Mouse (Mus musculus) MEL (cell line): Measurements from ENCODE around the gene Znrf1. TPM values are rescaled to one million over a fixed set of nuclear protein-coding genes. Genes with fewer than 3 reads are reported as not detected.

Experiments used
- DNase-seq: peaks from one replicate; pipeline ENCODE4 v3.0.0; 2011; ENCODE audit warnings: low read depth, low spot score
- H3K27ac ChIP-seq: 2 replicates; pipeline ENCODE4 v1.5.1; 2012; ENCODE audit warnings: low read depth, mild to moderate bottlenecking, control low read depth, low read length, moderate library complexity; ENCODE audit not compliant: control insufficient read depth
- H3K27me3 ChIP-seq, 2 experiments: fragments of 150-350 bp in 1 of 2; sonication (generic) in 1 of 2; 2 replicates each; pipeline ENCODE4 v1.6.1; 2012; ENCODE audit warnings: low read length in 2 of 2, mild to moderate bottlenecking in 2 of 2, improper control_type of control experiment in 1 of 2, moderate library complexity in 1 of 2; ENCODE audit not compliant: insufficient read depth in 2 of 2, control insufficient read depth in 1 of 2
- H3K36me3 ChIP-seq, 2 experiments: 2 replicates each; pipeline ENCODE4 v1.6.1; 2012 to 2014; ENCODE audit warnings: low read length in 2 of 2, improper control_type of control experiment in 1 of 2, inconsistent platforms in 1 of 2, mild to moderate bottlenecking in 1 of 2; ENCODE audit not compliant: insufficient read depth in 2 of 2, control insufficient read depth in 1 of 2
- H3K4me1 ChIP-seq, 2 experiments: fragments of 150-350 bp in 1 of 2; sonication (generic) in 1 of 2; 2 replicates each; pipeline ENCODE4 v1.6.1; 2012; ENCODE audit warnings: low read length in 2 of 2, improper control_type of control experiment in 1 of 2, mild to moderate bottlenecking in 1 of 2; ENCODE audit not compliant: insufficient read depth in 2 of 2, control insufficient read depth in 1 of 2
- H3K4me3 ChIP-seq, 2 experiments: fragments of 150-350 bp in 1 of 2; sonication (generic) in 1 of 2; 2 replicates each; pipeline ENCODE4 v1.5.1; 2012; ENCODE audit warnings: low read depth in 2 of 2, low read length in 2 of 2, mild to moderate bottlenecking in 2 of 2, moderate library complexity in 2 of 2, control low read depth in 1 of 2, improper control_type of control experiment in 1 of 2; ENCODE audit not compliant: control insufficient read depth in 1 of 2, insufficient read depth in 1 of 2
- H3K79me2 ChIP-seq: 2 replicates; pipeline ENCODE4 v1.6.1; 2012; ENCODE audit warnings: mild to moderate bottlenecking, low read length, moderate library complexity; ENCODE audit not compliant: control insufficient read depth, poor library complexity, insufficient read depth
- H3K9ac ChIP-seq: 2 replicates; pipeline ENCODE4 v1.6.1; 2012; ENCODE audit warnings: low read depth, mild to moderate bottlenecking, control low read depth, low read length, moderate library complexity; ENCODE audit not compliant: control insufficient read depth, poor library complexity, severe bottlenecking
- H3K9me3 ChIP-seq: fragments of 150-350 bp; sonication (generic); replicated peaks from 2 replicates; pipeline ENCODE4 v1.6.1; 2012; ENCODE audit warnings: mild to moderate bottlenecking, low read length, improper control_type of control experiment, moderate library complexity; ENCODE audit not compliant: insufficient read depth
- BHLHE40 ChIP-seq: IDR thresholded peaks from 2 replicates; pipeline ENCODE4 v1.6.1; 2012; ENCODE audit warnings: low read depth, mild to moderate bottlenecking, inconsistent platforms, low read length, improper control_type of control experiment, borderline replicate concordance
- CHD1 ChIP-seq: IDR thresholded peaks from 2 replicates; pipeline ENCODE4 v1.6.1; 2012; ENCODE audit warnings: low read depth, mild to moderate bottlenecking, inconsistent platforms, low read length, improper control_type of control experiment
- CHD2 ChIP-seq: IDR thresholded peaks from 2 replicates; pipeline ENCODE4 v1.6.1; 2011; ENCODE audit warnings: low read length, improper control_type of control experiment
- CTCF ChIP-seq, 3 experiments: IDR thresholded peaks in 2 of 3; conservative IDR thresholded peaks in 1 of 3; 2 replicates each; pipeline ENCODE4 v1.5.1; 2011 to 2012; ENCODE audit warnings: low read length in 3 of 3, low read depth in 2 of 3, mild to moderate bottlenecking in 2 of 3, improper control_type of control experiment in 1 of 3, inconsistent platforms in 1 of 3, mixed read lengths in 1 of 3, moderate library complexity in 1 of 3; ENCODE audit not compliant: control insufficient read depth in 1 of 3, insufficient read depth in 1 of 3, poor library complexity in 1 of 3, severe bottlenecking in 1 of 3
- E2F4 ChIP-seq: IDR thresholded peaks from 2 replicates; pipeline ENCODE4 v1.6.1; 2011; ENCODE audit warnings: low read depth, low read length, improper control_type of control experiment, borderline replicate concordance
- ELF1 ChIP-seq: IDR thresholded peaks from 2 replicates; pipeline ENCODE4 v1.6.1; 2014; ENCODE audit warnings: low read depth, mild to moderate bottlenecking, inconsistent platforms, low read length, improper control_type of control experiment, moderate library complexity
- EP300 ChIP-seq, 2 experiments: IDR thresholded peaks; 2 replicates each; pipeline ENCODE4 v1.6.1; 2011; ENCODE audit warnings: improper control_type of control experiment in 2 of 2, low read length in 2 of 2, low read depth in 1 of 2, mild to moderate bottlenecking in 1 of 2
- ETS1 ChIP-seq: IDR thresholded peaks from 2 replicates; pipeline ENCODE4 v1.6.1; 2012; ENCODE audit warnings: low read depth, mild to moderate bottlenecking, inconsistent platforms, low read length, improper control_type of control experiment, moderate library complexity
- GABPA ChIP-seq: IDR thresholded peaks from 2 replicates; pipeline ENCODE4 v1.6.1; 2012; ENCODE audit warnings: low read depth, mild to moderate bottlenecking, inconsistent platforms, low read length, improper control_type of control experiment, moderate library complexity
- GATA1 ChIP-seq: IDR thresholded peaks from 2 replicates; pipeline ENCODE4 v1.6.1; 2011; ENCODE audit warnings: low read depth, low read length, improper control_type of control experiment
- HCFC1 ChIP-seq: IDR thresholded peaks from 2 replicates; pipeline ENCODE4 v1.6.1; 2012; ENCODE audit warnings: low read depth, mild to moderate bottlenecking, inconsistent platforms, low read length, improper control_type of control experiment, moderate library complexity
- KAT2A ChIP-seq: conservative IDR thresholded peaks from 2 replicates; pipeline ENCODE4 v1.6.1; 2012; ENCODE audit warnings: low read depth, low read length, improper control_type of control experiment, inconsistent platforms
- MAFK ChIP-seq: IDR thresholded peaks from 2 replicates; pipeline ENCODE4 v1.6.1; 2011; ENCODE audit warnings: low read depth, mild to moderate bottlenecking, low read length, improper control_type of control experiment, borderline replicate concordance
- MAX ChIP-seq: IDR thresholded peaks from 2 replicates; pipeline ENCODE4 v1.6.1; 2011; ENCODE audit warnings: low read length, improper control_type of control experiment
- MAZ ChIP-seq: IDR thresholded peaks from 2 replicates; pipeline ENCODE4 v1.6.1; 2012; ENCODE audit warnings: low read depth, mild to moderate bottlenecking, inconsistent platforms, low read length, improper control_type of control experiment
- MEF2A ChIP-seq: IDR thresholded peaks from 2 replicates; pipeline ENCODE4 v1.6.1; 2014; ENCODE audit warnings: low read depth, mild to moderate bottlenecking, inconsistent platforms, low read length, improper control_type of control experiment; ENCODE audit not compliant: poor library complexity, insufficient replicate concordance, severe bottlenecking; ENCODE audit errors: extremely low read depth
- MXI1 ChIP-seq: IDR thresholded peaks from 2 replicates; pipeline ENCODE4 v1.6.1; 2011; ENCODE audit warnings: mild to moderate bottlenecking, low read depth, low read length, improper control_type of control experiment
- MYB ChIP-seq: IDR thresholded peaks from 2 replicates; pipeline ENCODE4 v1.6.1; 2011; ENCODE audit warnings: mild to moderate bottlenecking, low read depth, low read length, improper control_type of control experiment
- MYC ChIP-seq: IDR thresholded peaks from 2 replicates; pipeline ENCODE4 v1.6.1; 2011; ENCODE audit warnings: low read depth, mild to moderate bottlenecking, low read length, improper control_type of control experiment, moderate library complexity
- NELFE ChIP-seq: IDR thresholded peaks from 2 replicates; pipeline ENCODE4 v1.6.1; 2011; ENCODE audit warnings: low read depth, low read length, improper control_type of control experiment
- POLR2A ChIP-seq, 2 experiments: IDR thresholded peaks; 2 replicates each; pipeline ENCODE4 v1.6.1; 2011 to 2012; ENCODE audit warnings: low read length in 2 of 2, mild to moderate bottlenecking in 2 of 2, control low read depth in 1 of 2, improper control_type of control experiment in 1 of 2, low read depth in 1 of 2, moderate library complexity in 1 of 2; ENCODE audit not compliant: control insufficient read depth in 1 of 2, insufficient read depth in 1 of 2, poor library complexity in 1 of 2
- POLR2AphosphoS2 ChIP-seq: IDR thresholded peaks from 2 replicates; pipeline ENCODE4 v1.6.1; 2011; ENCODE audit warnings: low read length, improper control_type of control experiment
- POLR2AphosphoS5 ChIP-seq: IDR thresholded peaks from 2 replicates; pipeline ENCODE4 v1.6.1; 2012; ENCODE audit warnings: low read depth, borderline replicate concordance, mild to moderate bottlenecking, inconsistent platforms, low read length, moderate library complexity, mixed read lengths
- RAD21 ChIP-seq: IDR thresholded peaks from 2 replicates; pipeline ENCODE4 v1.6.1; 2011; ENCODE audit warnings: mild to moderate bottlenecking, low read depth, low read length, improper control_type of control experiment
- RCOR1 ChIP-seq: IDR thresholded peaks from 2 replicates; pipeline ENCODE4 v1.6.1; 2012; ENCODE audit warnings: low read depth, mild to moderate bottlenecking, inconsistent platforms, low read length, improper control_type of control experiment
- SIN3A ChIP-seq: IDR thresholded peaks from 2 replicates; pipeline ENCODE4 v1.6.1; 2012; ENCODE audit warnings: low read length, improper control_type of control experiment, inconsistent platforms
- SMC3 ChIP-seq: IDR thresholded peaks from 2 replicates; pipeline ENCODE4 v1.6.1; 2011; ENCODE audit warnings: low read depth, low read length, improper control_type of control experiment
- TAL1 ChIP-seq: IDR thresholded peaks from 2 replicates; pipeline ENCODE4 v1.6.1; 2012; ENCODE audit warnings: mild to moderate bottlenecking, inconsistent platforms, low read length, moderate library complexity, mixed read lengths
- TBP ChIP-seq: IDR thresholded peaks from 2 replicates; pipeline ENCODE4 v1.8.0; 2011; ENCODE audit warnings: low read depth, low read length, improper control_type of control experiment
- TCF12 ChIP-seq: IDR thresholded peaks from 2 replicates; pipeline ENCODE4 v1.6.1; 2014; ENCODE audit warnings: low read depth, mild to moderate bottlenecking, inconsistent platforms, low read length, improper control_type of control experiment, moderate library complexity
- UBTF ChIP-seq: IDR thresholded peaks from 2 replicates; pipeline ENCODE4 v1.6.1; 2012; ENCODE audit warnings: low read depth, mild to moderate bottlenecking, inconsistent platforms, low read length, improper control_type of control experiment, moderate library complexity, borderline replicate concordance; ENCODE audit not compliant: insufficient read depth
- USF1 ChIP-seq: IDR thresholded peaks from 2 replicates; pipeline ENCODE4 v1.6.1; 2014; ENCODE audit warnings: low read depth, mild to moderate bottlenecking, inconsistent platforms, low read length, improper control_type of control experiment, moderate library complexity
- USF2 ChIP-seq, 2 experiments: IDR thresholded peaks; 2 replicates each; pipeline ENCODE4 v1.6.1; 2011 to 2012; ENCODE audit warnings: improper control_type of control experiment in 2 of 2, low read length in 2 of 2, borderline replicate concordance in 1 of 2, inconsistent platforms in 1 of 2, low read depth in 1 of 2, mild to moderate bottlenecking in 1 of 2; ENCODE audit not compliant: insufficient read depth in 1 of 2
- ZC3H11A ChIP-seq: IDR thresholded peaks from 2 replicates; pipeline ENCODE4 v1.6.1; 2012; ENCODE audit warnings: low read depth, mild to moderate bottlenecking, inconsistent platforms, low read length, improper control_type of control experiment
- ZKSCAN1 ChIP-seq: IDR thresholded peaks from 2 replicates; pipeline ENCODE4 v1.6.1; 2012; ENCODE audit warnings: low read depth, mild to moderate bottlenecking, inconsistent platforms, low read length, improper control_type of control experiment, moderate library complexity
- ZMIZ1 ChIP-seq: IDR thresholded peaks from 2 replicates; pipeline ENCODE4 v1.6.1; 2012; ENCODE audit warnings: low read depth, mild to moderate bottlenecking, inconsistent platforms, low read length, improper control_type of control experiment, moderate library complexity
- ZNF384 ChIP-seq: IDR thresholded peaks from 2 replicates; pipeline ENCODE4 v1.6.1; 2012; ENCODE audit warnings: low read depth, mild to moderate bottlenecking, inconsistent platforms, low read length, improper control_type of control experiment
- polyA plus RNA-seq, 2 experiments: library from polyadenylated mRNA; stranded (reverse) in 1 of 2; unstranded in 1 of 2; fragments of >175 nt in 1 of 2; fragments of >200 nt in 1 of 2; gene quantifications; 2 replicates each; pipeline versions ENCODE4 v1.2.1 to v1.2.4; 2012; ENCODE audit warnings: low replicate concordance in 2 of 2, low read depth in 1 of 2; ENCODE audit not compliant: insufficient read length in 2 of 2, insufficient read depth in 1 of 2, missing spikeins in 1 of 2
- total RNA-seq: library from RNA; depleted of rRNA; stranded (reverse); fragments of 300-350 nt; gene quantifications from 2 replicates; pipeline ENCODE4 v1.2.3, GENCODE M21; 2012

Gene Znrf1
- total and polyA plus RNA-seq, 3 experiments: 18.4 to 36.0 TPM; not detected in 1

DNA sequence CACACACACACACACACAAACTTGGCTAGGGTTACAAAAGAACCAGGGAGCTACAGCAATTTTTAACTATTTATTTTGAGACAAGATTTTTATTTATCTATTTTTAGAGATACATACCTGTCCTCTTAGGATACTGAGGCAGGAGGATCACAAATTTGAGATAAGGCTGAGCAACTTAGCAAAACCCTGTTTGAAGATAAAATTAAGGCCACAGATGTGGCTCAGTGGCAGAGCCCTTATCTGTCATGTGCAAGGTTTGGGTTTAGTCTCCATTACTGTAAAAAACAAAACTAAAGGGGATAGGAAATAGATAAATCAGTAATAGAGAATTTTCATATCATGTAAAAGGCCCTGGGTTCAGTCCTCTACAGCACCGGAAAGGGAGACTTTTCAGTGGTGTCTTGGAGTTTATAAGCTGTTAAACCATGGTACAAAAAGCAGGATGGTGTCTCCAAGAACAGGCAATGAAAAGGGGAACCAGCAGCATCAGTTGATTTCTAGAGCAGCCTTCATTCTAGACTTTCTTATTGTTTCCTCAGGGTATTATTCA, 51.7 kb downstream of the Znrf1 start:
- Histone ChIP-seq H3K9me3 (no peaks in the 10 kb centered on the region), H3K27me3 (no peaks in the 10 kb centered on the region), H3K36me3 (peaks cover 0 to 21% of the 10 kb centered on the region in 2 experiments; a peak in 2 of 4 replicates), H3K4me3 (no peak overlapping the region), H3K27ac (peak overlapping the region; percentile 76), H3K4me1 (peaks cover 11 to 17% of the 10 kb centered on the region in 2 experiments), H3K9ac (no peak overlapping the region), H3K79me2 (peaks cover 2% of the 10 kb centered on the region)
- DNase-seq: peak; percentile 81
- TF ChIP-seq ZMIZ1 (no peak), HCFC1 (peak; percentile 46; the same call in 1 of the 2 replicates), TBP (0 out of 2 replicates have a peak, but pooled peaks have one; percentile 43), MYB (no peak; the same call in 1 of the 2 replicates), ZC3H11A (no peak), POLR2A (IDR thresholded peaks at IDR 0.05; ENCODE audit: control insufficient read depth in 1 of 2, insufficient read depth in 1 of 2, low read depth in 1 of 2, low read length in 2 of 2, poor library complexity in 1 of 2) (no peak), MAZ (0 out of 2 replicates have a peak, but pooled peaks have one; percentile 24), CTCF (IDR thresholded peaks at IDR 0.05 in 2 of 3, conservative IDR thresholded peaks at IDR 0.05 in 1 of 3; ENCODE audit: control insufficient read depth in 1 of 3, insufficient read depth in 1 of 3, low read depth in 2 of 3, low read length in 3 of 3, poor library complexity in 1 of 3, severe bottlenecking in 1 of 3) (no peak), GATA1 (peak; percentile 98), USF2 (IDR thresholded peaks at IDR 0.05; ENCODE audit: borderline replicate concordance in 1 of 2, insufficient read depth in 1 of 2, low read depth in 1 of 2, low read length in 2 of 2) (no peak), SMC3 (no peak), MXI1 (peak; percentile 65), BHLHE40 (peak; percentile 85), TCF12 (peak; percentile 95), MYC (peak; percentile 62), E2F4 (no peak), RCOR1 (peak; percentile 94), SIN3A (peak; percentile 79), MEF2A (0 out of 2 replicates have a peak, but pooled peaks have one; percentile 60), POLR2AphosphoS5 (no peak), NELFE (no peak), CHD2 (no peak; the same call in 1 of the 2 replicates), ZKSCAN1 (no peak), MAX (no peak), KAT2A (no peak), ELF1 (no peak; the same call in 1 of the 2 replicates), TAL1 (peak; percentile 72), CHD1 (no peak), POLR2AphosphoS2 (no peak), EP300 (IDR thresholded peaks at IDR 0.05; ENCODE audit: low read depth in 1 of 2, low read length in 2 of 2) (peak; percentile 87 to 91), ZNF384 (peak; percentile 59; the same call in 1 of the 2 replicates), UBTF (no peak), USF1 (no peak), GABPA (no peak), ETS1 (peak; percentile 92), RAD21 (no peak), MAFK (no peak)
